In genomic region chrX:99872228-99872627, GRCm38 (mm10) we compare ENCODE assay signal across 31 mouse cellular contexts. TPM values are rescaled to one million over a fixed set of nuclear protein-coding genes. Genes with fewer than 3 reads are reported as not detected.
A peak's percentile ranks its signal among the peaks of the same experiment; 100 is the strongest.
DNase-seq lines count a peak whose midpoint lies in the region; ATAC-seq and TF ChIP-seq lines count a peak whose summit lies in the region.
"Had no signal": no experiment of that assay in that cellular context is flagged by ENCODE, and none has a peak within 500 bp of the region (broad histone marks: within the 10 kb centered on the region; RNA-seq: fewer than 3 reads in every experiment).

No protein-coding gene starts in this region.

- TF ChIP-seq POLR2A in limb, embryonic 14.5 days (IDR thresholded peaks at IDR 0.05; ENCODE audit: borderline replicate concordance, extremely low read depth, insufficient read depth, insufficient read length) = no peak

- ATAC-seq in heart, embryonic 13.5 days (ENCODE audit: extremely low read depth, insufficient number of reproducible peaks, low FRiP score, low TSS enrichment) = no peak
- no peak for ATAC-seq in limb, embryonic 14.5 days (ENCODE audit: low FRiP score, low read depth)
- ATAC-seq: forebrain, postnatal 0 days; intestine, embryonic 16.5 days; midbrain, embryonic 13.5 days had no signal

- H3K4me3 ChIP-seq in heart, embryonic 13.5 days = no peak overlapping the region
- no peak overlapping the region for H3K4me3 ChIP-seq in limb, embryonic 14.5 days (replicated peaks; ENCODE audit: low read length)
- no peak overlapping the region for H3K4me3 ChIP-seq in limb, embryonic 10.5 days
- H3K4me3 ChIP-seq: embryonic facial prominence, embryonic 13.5 days; erythroblast, embryonic 14.5 days; forebrain, embryonic 12.5 days; hindbrain, embryonic 13.5 days; limb, embryonic 15.5 days; liver, embryonic 13.5 days; midbrain, embryonic 13.5 days; neural tube, embryonic 13.5 days had no signal

- peaks cover 2% of the 10 kb centered on the region; the same call in 1 of the 2 replicates for H3K27me3 ChIP-seq in heart, embryonic 13.5 days (replicated peaks)
- no peaks in the 10 kb centered on the region for H3K27me3 ChIP-seq in limb, embryonic 14.5 days (ENCODE audit: control insufficient read depth, insufficient read depth, low read length)
- H3K27me3 ChIP-seq in limb, embryonic 10.5 days (ENCODE audit: low read depth, poor library complexity, severe bottlenecking) = peaks cover 93% of the 10 kb centered on the region

- H3K4me2 ChIP-seq in heart, embryonic 13.5 days = no peak overlapping the region
- H3K4me2 ChIP-seq in limb, embryonic 14.5 days (replicated peaks; ENCODE audit: low read depth, low read length, severe bottlenecking) = no peak overlapping the region
- H3K4me2 ChIP-seq: embryonic facial prominence, embryonic 13.5 days; forebrain, embryonic 12.5 days; hindbrain, embryonic 13.5 days; limb, embryonic 15.5 days; liver, embryonic 13.5 days; midbrain, embryonic 13.5 days; neural tube, embryonic 13.5 days had no signal

- no peaks in the 10 kb centered on the region for H3K9me3 ChIP-seq in heart, embryonic 13.5 days
- H3K9me3 ChIP-seq in limb, embryonic 14.5 days (ENCODE audit: control insufficient read depth, low read length) = no peaks in the 10 kb centered on the region
- no peaks in the 10 kb centered on the region for H3K9me3 ChIP-seq in limb, embryonic 10.5 days (replicated peaks)
- H3K9me3 ChIP-seq: embryonic facial prominence, embryonic 13.5 days; forebrain, embryonic 12.5 days; hindbrain, embryonic 13.5 days; limb, embryonic 15.5 days; liver, embryonic 13.5 days; midbrain, embryonic 13.5 days; neural tube, embryonic 13.5 days had no signal

- H3K36me3 ChIP-seq in heart, embryonic 13.5 days = no peaks in the 10 kb centered on the region
- no peaks in the 10 kb centered on the region for H3K36me3 ChIP-seq in limb, embryonic 14.5 days (ENCODE audit: control insufficient read depth, insufficient read depth, low read length)
- H3K36me3 ChIP-seq in limb, embryonic 10.5 days = no peaks in the 10 kb centered on the region
- H3K36me3 ChIP-seq: embryonic facial prominence, embryonic 13.5 days; forebrain, embryonic 12.5 days; hindbrain, embryonic 13.5 days; limb, embryonic 15.5 days; liver, embryonic 13.5 days; midbrain, embryonic 13.5 days; neural tube, embryonic 13.5 days had no signal

- peak; percentile 21 for DNase-seq in gastrocnemius, adult 18-20 months (ENCODE audit: low spot score)
- no peak for DNase-seq in gastrocnemius, postnatal 4 days (ENCODE audit: low spot score in 2 of 2)
- no peak for DNase-seq in heart, adult 8-10 months (ENCODE audit: low spot score)
- DNase-seq in limb, embryonic 14.5 days (ENCODE audit: low spot score) = peak; percentile 9
- no peak for DNase-seq in limb, embryonic 10.5 days (ENCODE audit: low spot score)
- peak; percentile 6 for DNase-seq in fibroblast of lung, adult 2 months (ENCODE audit: low read depth)
- DNase-seq: adrenal gland, postnatal 14 days; cerebellum, adult 11 months; cerebellum, adult 9-11 months; embryo, embryonic 11 days; forebrain, postnatal 0 days; gastrocnemius, postnatal 25 days; heart, postnatal 36 days; kidney, adult 8-10 months; kidney, postnatal 4 days; liver, embryonic 13.5 days; lung, adult 18-20 months; thymus, postnatal 4 days had no signal

- no peak overlapping the region for H3K9ac ChIP-seq in heart, embryonic 13.5 days
- H3K9ac ChIP-seq in limb, embryonic 14.5 days (ENCODE audit: low read depth, low read length, severe bottlenecking) = no peak overlapping the region
- H3K9ac ChIP-seq: embryonic facial prominence, embryonic 13.5 days; forebrain, embryonic 12.5 days; forebrain, postnatal 0 days; hindbrain, embryonic 13.5 days; limb, embryonic 15.5 days; liver, embryonic 13.5 days; midbrain, embryonic 13.5 days; neural tube, embryonic 13.5 days had no signal

- H3K27ac ChIP-seq in heart, embryonic 13.5 days (replicated peaks) = peak overlapping the region; percentile 84
- H3K27ac ChIP-seq in limb, embryonic 14.5 days (replicated peaks; ENCODE audit: low read depth, low read length) = no peak overlapping the region
- H3K27ac ChIP-seq in limb, embryonic 10.5 days = no peak overlapping the region
- H3K27ac ChIP-seq: embryonic facial prominence, embryonic 13.5 days; forebrain, embryonic 12.5 days; hindbrain, embryonic 13.5 days; kidney, postnatal 0 days; limb, embryonic 15.5 days; liver, embryonic 13.5 days; macrophage; midbrain, embryonic 13.5 days; neural tube, embryonic 13.5 days had no signal

- 72% methylated on average over 4 of the region's 4 CpGs for WGBS in heart, embryonic 13.5 days
- WGBS in limb, embryonic 14.5 days = 53% methylated on average over 4 of the region's 4 CpGs
- WGBS in limb, embryonic 10.5 days = 78% methylated on average over 4 of the region's 4 CpGs

- peaks cover 19% of the 10 kb centered on the region for H3K4me1 ChIP-seq in heart, embryonic 13.5 days
- H3K4me1 ChIP-seq in limb, embryonic 14.5 days (ENCODE audit: control insufficient read depth, insufficient read depth, low read length) = no peaks in the 10 kb centered on the region
- peaks cover 3% of the 10 kb centered on the region; the same call in 1 of the 2 replicates for H3K4me1 ChIP-seq in limb, embryonic 10.5 days
- H3K4me1 ChIP-seq: forebrain, embryonic 12.5 days; hindbrain, embryonic 13.5 days; limb, embryonic 15.5 days; liver, embryonic 13.5 days; midbrain, embryonic 13.5 days; neural tube, embryonic 13.5 days had no signal

RNA-seq across cellular contexts. Expression of gene Tmem28, which starts 51.4 kb away (rescaled TPM):
- total RNA-seq in gastrocnemius, adult 18-20 months (2021) = under 1 TPM; 0.07 to 0.12 TPM
- total RNA-seq in gastrocnemius, postnatal 4 days (2021) = under 1 TPM; 0.41 to 0.69 TPM
- polyA plus RNA-seq in heart, embryonic 13.5 days (2015; fragmentation: Nextera tagmentation; extraction: Ambion mirVana) = 0.04 TPM in 1 of 2 replicates, not detected in the other
- under 1 TPM in 2 of 4 experiments, not detected in 2; 0.09 to 0.11 TPM for total RNA-seq in heart, adult 8-10 months (2022)
- polyA plus RNA-seq in limb, embryonic 14.5 days (2012; rRNA removed) = 1.1 and 1.4 TPM in 2 replicates
- 0.56 and 0.61 TPM in 2 replicates for polyA plus RNA-seq in limb, embryonic 14.5 days (2014; fragmentation: Nextera tagmentation; extraction: Ambion mirVana)
- 0.13 and 0.14 TPM in 2 replicates for polyA plus RNA-seq in limb, embryonic 10.5 days (2016; fragmentation: Nextera tagmentation; extraction: Ambion mirVana)
- total RNA-seq: heart, postnatal 36 days; megakaryocyte-erythroid progenitor cell, adult 5-6 weeks had no signal
- polyA plus RNA-seq: erythroblast, embryonic 14.5 days; kidney, postnatal 0 days; liver, embryonic 13.5 days; macrophage; thymus, postnatal 0 days had no signal

Comparison
In these comparisons a context has a peak if more than half of its experiments do, and no peak if none do; other contexts are left out.
1. DNase-seq: peak in gastrocnemius, adult 18-20 months (single experiment), limb, embryonic 14.5 days (single experiment) and fibroblast of lung, adult 2 months (single experiment); none in gastrocnemius, postnatal 4 days (0 of 2), heart, adult 8-10 months (single experiment) and limb, embryonic 10.5 days (single experiment).